Mouse (Mus musculus): Measurements from ENCODE around the gene Dnaja2.

Dnaja2 gene

GRCm38 (mm10) chr8:85555181-85556145 lies at the start of gene Dnaja2:
Gene Dnaja2, minus strand, starts transcription at chr8:85555344.
- DNase-seq, result peak; percentile 93 to 95

- no peak for DNase-seq
These were observed 49.1 kb upstream of the Dnaja2 start for GRCm38 (mm10) chr8:85604201-85604600.

GRCm38 (mm10) chr8:85603203-85603895 lies 48.2 kb upstream of the Dnaja2 start:
- peak; percentile 78 to 86 for DNase-seq

- no peak for DNase-seq
These were observed 47.6 kb upstream of the Dnaja2 start for GRCm38 (mm10) chr8:85602737-85603136.

GRCm38 (mm10) chr8:85601741-85602140 lies 46.6 kb upstream of the Dnaja2 start:
- no peak for DNase-seq

- DNase-seq, result peak in 1 of 2 experiments; percentile 17
These were observed 42.5 kb upstream of the Dnaja2 start for GRCm38 (mm10) chr8:85597413-85598191.

- DNase-seq, result no peak
These were observed 40.2 kb upstream of the Dnaja2 start for GRCm38 (mm10) chr8:85595391-85595790.

- no peak for DNase-seq
These were observed 39.8 kb upstream of the Dnaja2 start for GRCm38 (mm10) chr8:85594983-85595382.

- no peak for DNase-seq
These were observed 38.2 kb upstream of the Dnaja2 start for GRCm38 (mm10) chr8:85593324-85593723.

- DNase-seq, result no peak
These were observed 36.4 kb upstream of the Dnaja2 start for GRCm38 (mm10) chr8:85591532-85591931.

- no peak for DNase-seq
These were observed 35.1 kb upstream of the Dnaja2 start for GRCm38 (mm10) chr8:85590258-85590657.

- no peak for DNase-seq
These were observed 33.5 kb upstream of the Dnaja2 start for GRCm38 (mm10) chr8:85588596-85588995.

- no peak for DNase-seq
These were observed 22.5 kb upstream of the Dnaja2 start for GRCm38 (mm10) chr8:85577666-85578065.

GRCm38 (mm10) chr8:85573972-85574496 lies 18.9 kb upstream of the Dnaja2 start:
- no peak for DNase-seq

- no peak for DNase-seq
These were observed 15.3 kb upstream of the Dnaja2 start for GRCm38 (mm10) chr8:85570466-85570865.

- DNase-seq, result no peak
These were observed 12.7 kb upstream of the Dnaja2 start for GRCm38 (mm10) chr8:85567801-85568200.

- no peak for DNase-seq
These were observed 10.0 kb upstream of the Dnaja2 start for GRCm38 (mm10) chr8:85565186-85565585.

GRCm38 (mm10) chr8:85563336-85563735 lies 8.2 kb upstream of the Dnaja2 start:
- DNase-seq, result no peak

GRCm38 (mm10) chr8:85559966-85560365 lies 4.8 kb upstream of the Dnaja2 start:
- no peak for DNase-seq

GRCm38 (mm10) chr8:85559201-85559600 lies 4.1 kb upstream of the Dnaja2 start:
- no peak for DNase-seq

GRCm38 (mm10) chr8:85557601-85557986 lies 2.5 kb upstream of the Dnaja2 start:
- no peak for DNase-seq

- DNase-seq, result no peak
These were observed 1.9 kb upstream of the Dnaja2 start for GRCm38 (mm10) chr8:85556986-85557600.

Data from cerebellum, postnatal 25 days (tissue).